Mouse (Mus musculus) forebrain, postnatal 0 days (tissue): ENCODE results near the gene Clcn1. TPM values are rescaled to one million over a fixed set of nuclear protein-coding genes. Genes with fewer than 3 reads are reported as not detected.
A peak's percentile ranks its signal among the peaks of the same experiment; 100 is the strongest.

Experiments
- ATAC-seq: fragments of 200-750 bp; cut with Nextera tagmentation; 2 replicates; pipeline ENCODE4 v1.8.0; 2017; ENCODE audit warnings: mild to moderate bottlenecking, moderate library complexity
- DNase-seq: peaks from one replicate; pipeline ENCODE4 v3.0.0-alpha.2; 2015
- H3K27ac ChIP-seq: fragments of 300-500 bp; sonication (generic); 2 replicates; pipeline ENCODE4 v1.5.1; 2014; ENCODE audit warnings: low read depth, mild to moderate bottlenecking, antibody characterized with exemption, low read length, moderate library complexity, mixed read lengths
- H3K27me3 ChIP-seq: fragments of 300-500 bp; sonication (generic); 2 replicates; pipeline ENCODE4 v1.6.1; 2014; ENCODE audit warnings: mild to moderate bottlenecking, low read length, mixed read lengths; ENCODE audit not compliant: insufficient read depth
- H3K36me3 ChIP-seq: fragments of 300-500 bp; sonication (generic); 2 replicates; pipeline ENCODE4 v1.6.1; 2014; ENCODE audit warnings: mild to moderate bottlenecking, moderate library complexity; ENCODE audit not compliant: insufficient read depth
- H3K4me1 ChIP-seq: fragments of 300-500 bp; sonication (generic); 2 replicates; pipeline ENCODE4 v1.6.1; 2014; ENCODE audit warnings: antibody characterized with exemption; ENCODE audit not compliant: insufficient read depth
- H3K4me2 ChIP-seq: fragments of 300-500 bp; sonication (generic); 2 replicates; pipeline ENCODE4 v1.6.1; 2014; ENCODE audit warnings: low read depth, mild to moderate bottlenecking, moderate library complexity
- H3K4me3 ChIP-seq: fragments of 300-500 bp; sonication (generic); 2 replicates; pipeline ENCODE4 v1.5.1; 2014; ENCODE audit warnings: low read depth, low read length, mixed read lengths
- H3K9ac ChIP-seq: fragments of 300-500 bp; sonication (generic); 2 replicates; pipeline ENCODE4 v1.6.1; 2014; ENCODE audit warnings: mild to moderate bottlenecking
- H3K9me3 ChIP-seq: fragments of 300-500 bp; sonication (generic); 2 replicates; pipeline ENCODE4 v1.6.1; 2016; ENCODE audit warnings: low read length
- CTCF ChIP-seq: sonication (generic); IDR thresholded peaks from 2 replicates; pipeline ENCODE4 v1.5.1; 2016; ENCODE audit warnings: antibody characterized with exemption, control low read depth, low read depth
- WGBS: fragments of 180-500 bp; shearing (Covaris S2); extraction: QIAGEN DNeasy Blood & Tissue Kit; methylation state at CpG from one replicate; pipeline ENCODE4 v1.1.7; 2014; 5-methylcytosine and 5-hydroxymethylcytosine counted together
- polyA plus RNA-seq: library from polyadenylated mRNA; unstranded; fragments of >200 nt; fragmentation: Nextera tagmentation; extraction: Ambion mirVana; gene quantifications from 2 replicates; pipeline ENCODE4 v1.2.1, GENCODE M21; 2015
- total RNA-seq: library from RNA; depleted of rRNA; stranded (reverse); fragments of >200 nt; gene quantifications from 2 replicates; pipeline ENCODE4 v1.2.3, GENCODE M21; 2014

The Clcn1 gene
- total and polyA plus RNA-seq, 2 experiments from 2014 or later = 0.74 to 3.3 TPM

- Histone ChIP-seq H3K27ac (no peak overlapping the region), H3K4me2 (no peak overlapping the region), H3K27me3 (no peaks in the 10 kb centered on the region), H3K9ac (no peak overlapping the region), H3K36me3 (peaks cover 21% of the 10 kb centered on the region; the same call in 1 of the 2 replicates), H3K4me1 (no peaks in the 10 kb centered on the region), H3K4me3 (no peak overlapping the region), H3K9me3 (no peaks in the 10 kb centered on the region)
- WGBS = 48% methylated on average over 8 of the region's 8 CpGs
- DNase-seq = no peak
- TF ChIP-seq CTCF = peak; percentile 35; the same call in 1 of the 2 replicates
- no peak for ATAC-seq
Observed at GRCm38 (mm10) chr6:42309816-42310378, 23.4 kb downstream of the Clcn1 start.

DNA sequence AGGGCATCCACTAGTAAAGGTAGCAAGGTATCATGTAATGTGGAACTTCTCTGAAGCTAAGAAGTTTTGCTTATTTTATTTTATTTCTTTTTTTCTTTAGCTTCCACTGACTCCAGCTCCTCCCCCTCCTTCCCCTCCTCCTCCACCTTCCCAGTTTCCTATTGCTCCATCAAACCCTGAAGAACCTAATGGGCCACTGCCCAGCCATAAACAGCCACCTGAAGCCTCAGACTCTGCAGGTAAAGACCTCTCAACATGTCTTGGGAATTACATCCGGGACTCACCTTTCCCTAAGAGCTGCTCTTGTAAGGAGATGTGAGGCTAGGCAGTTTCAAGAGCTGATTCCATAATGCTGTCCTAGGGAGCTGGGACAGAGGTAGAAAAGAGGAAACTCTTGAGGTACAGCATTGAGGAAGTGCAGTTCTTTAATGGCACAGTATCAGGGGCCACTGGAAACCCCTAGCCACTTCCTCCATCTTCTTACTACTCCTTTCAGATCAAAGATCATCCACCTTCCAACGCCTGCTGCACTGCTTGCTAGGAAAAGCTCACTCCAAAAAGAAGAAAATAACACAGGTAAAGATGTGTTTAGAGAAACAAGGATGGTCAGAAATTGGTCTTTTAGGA lies 24.1 kb downstream of the Clcn1 start:
- WGBS = 93% methylated on average over 2 of the region's 2 CpGs

GRCm38 (mm10) chr6:42318293-42318692 lies 31.8 kb downstream of the Clcn1 start:
- Histone ChIP-seq H3K9me3 (no peaks in the 10 kb centered on the region), H3K4me2 (no peak overlapping the region), H3K4me1 (no peaks in the 10 kb centered on the region), H3K36me3 (peaks cover 38% of the 10 kb centered on the region), H3K27me3 (no peaks in the 10 kb centered on the region), H3K27ac (no peak overlapping the region), H3K4me3 (no peak overlapping the region), H3K9ac (no peak overlapping the region)
- WGBS = 90% methylated on average over 4 of the region's 4 CpGs
- no peak for TF ChIP-seq CTCF
- no peak for ATAC-seq
- DNase-seq = no peak

More for the DNA sequence above, 24.1 kb downstream of the Clcn1 start:
- H3K36me3 ChIP-seq = peaks cover 22% of the 10 kb centered on the region; the same call in 1 of the 2 replicates
- DNase-seq (no peak), ATAC-seq (no peak)
- H3K9me3 ChIP-seq = no peaks in the 10 kb centered on the region
- no peak overlapping the region for H3K9ac ChIP-seq
- H3K27ac ChIP-seq = no peak overlapping the region
- no peak overlapping the region for H3K4me2 ChIP-seq
- no peak overlapping the region for H3K4me3 ChIP-seq
- H3K27me3 ChIP-seq = no peaks in the 10 kb centered on the region
- TF ChIP-seq CTCF = no peak
- no peaks in the 10 kb centered on the region for H3K4me1 ChIP-seq

GRCm38 (mm10) chr6:42323371-42324066 lies 37.0 kb downstream of the Clcn1 start:
- peak; percentile 22; the same call in 1 of the 2 replicates for TF ChIP-seq CTCF
- Histone ChIP-seq H3K27me3 (no peaks in the 10 kb centered on the region), H3K36me3 (peaks cover 7% of the 10 kb centered on the region), H3K9me3 (no peaks in the 10 kb centered on the region), H3K4me3 (peak overlapping the region; percentile 82), H3K4me2 (peak overlapping the region; percentile 88), H3K9ac (peak overlapping the region; percentile 82), H3K27ac (peak overlapping the region; percentile 80), H3K4me1 (no peaks in the 10 kb centered on the region)
- peak; percentile 60 for DNase-seq
- 3% methylated on average over 28 of the region's 28 CpGs for WGBS
- peak; percentile 44 for ATAC-seq

- peak overlapping the region; percentile 80 for H3K27ac ChIP-seq
- peak; percentile 25 for TF ChIP-seq CTCF
- peak; percentile 67 for DNase-seq
Observed at GRCm38 (mm10) chr6:42324067-42324481, 37.6 kb downstream of the Clcn1 start.

DNA sequence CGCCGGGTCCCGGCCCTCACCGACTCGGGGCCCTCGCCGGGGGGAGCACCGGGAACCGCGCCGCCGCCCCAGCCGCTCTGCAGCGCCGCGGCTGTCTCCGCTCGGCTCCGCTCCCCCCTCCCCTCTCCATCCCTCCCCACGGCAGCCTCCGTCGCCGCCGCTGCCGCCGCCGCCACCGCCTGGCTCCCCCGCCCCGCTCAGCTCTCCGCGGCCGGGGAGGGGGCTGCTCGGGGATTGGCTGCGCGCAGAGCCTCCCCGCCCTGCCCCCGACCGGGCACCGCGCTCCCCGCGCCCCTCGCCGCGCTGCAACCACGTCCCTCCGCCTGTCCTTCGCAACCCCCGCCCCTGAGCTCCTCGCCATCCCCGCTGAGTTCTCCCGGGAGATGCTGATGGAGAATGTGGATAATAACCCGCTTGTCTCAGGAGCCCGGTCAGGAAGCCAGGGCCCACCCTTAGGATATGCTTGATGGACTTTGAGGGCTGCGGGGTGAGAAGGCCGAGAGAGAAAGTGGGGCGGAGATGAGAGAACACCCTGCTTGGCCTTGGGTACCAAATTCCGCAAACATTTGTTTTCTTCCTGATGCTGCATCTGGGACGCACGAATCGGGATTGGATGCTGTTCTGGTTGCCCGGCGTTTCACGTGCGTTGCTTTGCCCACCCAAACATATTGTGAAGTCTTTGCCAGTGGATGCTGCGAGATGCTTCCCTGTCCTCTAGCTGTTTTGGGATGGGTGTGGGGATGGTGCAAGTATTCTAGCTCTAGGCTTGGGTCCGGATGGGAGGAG lies 38.2 kb downstream of the Clcn1 start, which contains the start of gene Fam131b:
Gene Fam131b, minus strand, starts transcription at position 162 of the 786 bp plus-strand sequence.
- H3K4me1 ChIP-seq = no peaks in the 10 kb centered on the region
- H3K9ac ChIP-seq = peak within 1 kb of the TSS; percentile 82
- H3K27ac ChIP-seq = peak within 1 kb of the TSS; percentile 80
- TF ChIP-seq CTCF = no peak
- 1% methylated on average over 41 of the region's 68 CpGs for WGBS
- ATAC-seq = peak; percentile 92
- DNase-seq = peak; percentile 86
- peak within 1 kb of the TSS; percentile 88 for H3K4me2 ChIP-seq
- peak within 1 kb of the TSS; percentile 82 for H3K4me3 ChIP-seq
- no peaks in the 10 kb centered on the region for H3K27me3 ChIP-seq
- H3K9me3 ChIP-seq = no peaks in the 10 kb centered on the region
- H3K36me3 ChIP-seq = peaks cover 3% of the 10 kb centered on the region; the same call in 1 of the 2 replicates

More at GRCm38 (mm10) chr6:42324067-42324481, 37.6 kb downstream of the Clcn1 start:
- H3K4me3 ChIP-seq = peak overlapping the region; percentile 82
- H3K27me3 ChIP-seq = no peaks in the 10 kb centered on the region
- H3K9me3 ChIP-seq = no peaks in the 10 kb centered on the region
- ATAC-seq = peak; percentile 65
- WGBS = 7% methylated on average over 24 of the region's 32 CpGs
- peak overlapping the region; percentile 82 for H3K9ac ChIP-seq
- peak overlapping the region; percentile 88 for H3K4me2 ChIP-seq
- H3K4me1 ChIP-seq = no peaks in the 10 kb centered on the region
- H3K36me3 ChIP-seq = peaks cover 3% of the 10 kb centered on the region; the same call in 1 of the 2 replicates
